Mouse (Mus musculus) heart, embryonic 10.5 days (tissue): ENCODE results near the gene Ptprt. TPM values are rescaled to one million over a fixed set of nuclear protein-coding genes. Genes with fewer than 3 reads are reported as not detected.

Experiments
- DNase-seq: peaks from one replicate; pipeline ENCODE4 v3.0.0-alpha.2; 2017; ENCODE audit warnings: low spot score
- H3K27ac ChIP-seq: fragments of 300-500 bp; sonication (generic); 2 replicates; pipeline ENCODE4 v1.5.1; 2016; ENCODE audit warnings: mild to moderate bottlenecking
- H3K27me3 ChIP-seq: fragments of 300-500 bp; sonication (generic); 2 replicates; pipeline ENCODE4 v1.6.1; 2016; ENCODE audit warnings: mild to moderate bottlenecking; ENCODE audit not compliant: poor library complexity, insufficient read depth, severe bottlenecking
- H3K36me3 ChIP-seq: fragments of 300-500 bp; sonication (generic); 2 replicates; pipeline ENCODE4 v1.6.1; 2016; ENCODE audit warnings: mild to moderate bottlenecking, moderate library complexity
- H3K4me1 ChIP-seq: fragments of 300-500 bp; sonication (generic); 2 replicates; pipeline ENCODE4 v1.6.1; 2016; ENCODE audit warnings: mild to moderate bottlenecking
- H3K4me3 ChIP-seq: fragments of 300-500 bp; sonication (generic); 2 replicates; pipeline ENCODE4 v1.5.1; 2016; ENCODE audit warnings: mild to moderate bottlenecking, moderate library complexity
- H3K9me3 ChIP-seq: fragments of 300-500 bp; sonication (generic); 2 replicates; pipeline ENCODE4 v1.6.1; 2016; ENCODE audit warnings: mild to moderate bottlenecking, moderate library complexity
- WGBS: fragments of 180-500 bp; shearing (Covaris S2); methylation state at CpG from one replicate; pipeline ENCODE4 v1.1.7; 2016; 5-methylcytosine and 5-hydroxymethylcytosine counted together
- polyA plus RNA-seq: library from polyadenylated mRNA; unstranded; fragments of >200 nt; fragmentation: Nextera tagmentation; extraction: Ambion mirVana; gene quantifications from 2 replicates; pipeline ENCODE4 v1.2.1, GENCODE M21; 2016

The Ptprt gene
- polyA plus RNA-seq, 1 experiment from 2014 or later: 0.51 TPM

DNA sequence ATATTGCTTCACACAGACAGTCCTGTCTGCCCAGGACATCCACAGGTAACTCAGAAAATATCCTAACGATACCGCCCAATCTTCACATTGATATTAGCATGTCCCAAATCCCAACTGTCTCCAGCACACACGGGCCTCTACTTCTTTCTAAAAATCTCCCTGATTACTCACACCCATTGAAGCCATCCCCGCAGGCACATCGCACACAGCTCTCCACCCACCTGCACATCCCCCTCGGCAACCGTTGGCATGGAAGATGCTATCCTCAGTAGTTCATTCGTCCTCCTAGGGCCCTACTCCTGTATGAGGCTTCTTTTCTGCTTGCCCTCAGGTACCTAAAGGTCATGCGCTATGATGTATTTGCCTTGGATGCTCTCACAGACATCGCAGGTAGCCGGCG is 89.9 kb downstream of the Ptprt start:
- H3K27ac ChIP-seq: no peak overlapping the region
- H3K27me3 ChIP-seq: no peaks in the 10 kb centered on the region
- no peak overlapping the region for H3K4me3 ChIP-seq
- no peaks in the 10 kb centered on the region for H3K9me3 ChIP-seq
- 87% methylated on average over 12 of the region's 12 CpGs for WGBS
- no peak for DNase-seq
- no peaks in the 10 kb centered on the region for H3K36me3 ChIP-seq
- H3K4me1 ChIP-seq: no peaks in the 10 kb centered on the region

DNA sequence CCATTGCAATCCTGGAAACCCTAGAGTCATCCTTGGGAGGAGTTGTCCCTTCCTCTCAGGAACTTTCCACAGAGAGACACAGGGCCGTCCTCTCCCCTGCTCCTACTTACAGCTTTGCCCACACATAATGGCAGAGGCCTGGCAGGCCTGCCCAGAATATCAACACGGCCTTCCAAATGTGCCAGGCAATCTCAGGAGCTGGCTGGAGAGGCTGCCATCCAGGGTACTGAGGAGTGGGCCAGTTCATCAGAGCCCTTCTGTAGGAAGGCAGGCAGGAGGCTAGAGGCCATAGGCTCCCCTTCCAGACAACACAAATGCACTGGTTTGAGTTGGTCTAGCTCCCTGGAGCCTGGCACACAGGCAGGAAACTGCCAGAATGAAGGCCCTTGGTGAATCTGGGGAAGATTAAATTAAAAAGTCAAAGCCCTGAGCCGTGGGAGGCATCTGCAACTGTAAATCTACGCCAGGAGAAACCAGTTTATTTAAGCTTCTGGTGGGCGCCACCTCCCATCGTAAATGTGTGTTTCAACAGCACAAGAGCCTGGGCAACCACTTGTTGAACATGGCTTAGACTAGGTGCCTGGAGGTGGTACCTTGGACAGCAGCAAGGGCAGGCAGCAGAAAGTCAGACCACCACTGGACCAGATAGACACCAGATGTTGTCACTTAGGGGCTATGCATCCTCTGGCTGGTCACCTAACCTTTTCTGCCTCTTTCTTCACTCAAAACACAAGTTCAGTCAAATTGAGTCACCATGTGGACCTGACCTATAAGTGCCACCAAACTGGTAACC is 92.4 kb downstream of the Ptprt start:
- Histone ChIP-seq H3K4me1 (no peaks in the 10 kb centered on the region), H3K9me3 (no peaks in the 10 kb centered on the region)
- WGBS: 78% methylated on average over 6 of the region's 6 CpGs

DNA sequence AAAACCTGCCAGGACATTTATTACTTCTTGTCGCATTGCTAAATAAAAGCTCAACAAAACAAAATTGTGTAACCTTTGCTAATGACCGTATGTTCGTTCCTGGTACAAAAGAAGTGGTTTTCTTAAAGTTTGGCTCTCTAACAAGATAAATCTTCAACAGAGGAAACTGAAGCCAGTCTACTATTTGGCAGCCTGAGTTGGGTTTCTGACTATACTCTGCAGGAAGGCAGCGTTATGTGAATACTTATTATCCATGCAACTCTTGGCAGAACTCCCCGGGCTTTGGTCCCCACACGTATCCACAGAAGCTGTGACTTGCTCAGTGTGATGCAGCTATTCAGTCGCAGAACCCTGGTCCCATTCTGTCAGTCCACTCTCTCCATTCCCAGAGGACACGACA is 112.6 kb downstream of the Ptprt start:
- H3K4me3 ChIP-seq: no peak overlapping the region
- no peaks in the 10 kb centered on the region for H3K9me3 ChIP-seq
- DNase-seq: peak; percentile 22
- H3K27me3 ChIP-seq: no peaks in the 10 kb centered on the region
- H3K4me1 ChIP-seq: no peaks in the 10 kb centered on the region
- 83% methylated on average over 8 of the region's 8 CpGs for WGBS
- H3K27ac ChIP-seq: no peak overlapping the region
- no peaks in the 10 kb centered on the region for H3K36me3 ChIP-seq

More for the DNA sequence above, 92.4 kb downstream of the Ptprt start:
- Histone ChIP-seq H3K4me3 (no peak overlapping the region), H3K27me3 (no peaks in the 10 kb centered on the region), H3K27ac (no peak overlapping the region), H3K36me3 (no peaks in the 10 kb centered on the region)
- DNase-seq: peak; percentile 80

DNA sequence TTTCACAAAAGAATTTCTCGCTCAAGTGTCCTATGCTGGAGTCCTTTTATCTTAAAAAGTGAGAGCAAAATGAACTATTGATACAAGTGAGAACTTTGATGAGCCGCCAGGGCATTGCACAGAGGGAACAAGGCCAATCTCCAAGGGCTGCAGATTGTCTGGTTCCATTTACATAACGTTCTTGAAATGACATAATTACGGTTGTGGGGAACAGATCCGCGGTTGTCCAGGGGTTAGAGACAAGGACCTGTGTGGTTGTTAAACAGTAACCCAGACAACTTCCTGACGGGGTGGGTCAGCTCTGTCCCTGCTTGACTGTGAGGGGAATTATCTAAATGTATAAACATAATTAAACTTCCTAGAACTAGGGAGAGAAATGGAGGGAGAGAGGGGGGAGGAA is 129.3 kb downstream of the Ptprt start:
- no peaks in the 10 kb centered on the region for H3K4me1 ChIP-seq
- H3K4me3 ChIP-seq: no peak overlapping the region
- peaks cover 3% of the 10 kb centered on the region for H3K9me3 ChIP-seq
- no peak overlapping the region for H3K27ac ChIP-seq
- H3K27me3 ChIP-seq: no peaks in the 10 kb centered on the region
- 71% methylated on average over 7 of the region's 7 CpGs for WGBS
- no peaks in the 10 kb centered on the region for H3K36me3 ChIP-seq
- no peak for DNase-seq

DNA sequence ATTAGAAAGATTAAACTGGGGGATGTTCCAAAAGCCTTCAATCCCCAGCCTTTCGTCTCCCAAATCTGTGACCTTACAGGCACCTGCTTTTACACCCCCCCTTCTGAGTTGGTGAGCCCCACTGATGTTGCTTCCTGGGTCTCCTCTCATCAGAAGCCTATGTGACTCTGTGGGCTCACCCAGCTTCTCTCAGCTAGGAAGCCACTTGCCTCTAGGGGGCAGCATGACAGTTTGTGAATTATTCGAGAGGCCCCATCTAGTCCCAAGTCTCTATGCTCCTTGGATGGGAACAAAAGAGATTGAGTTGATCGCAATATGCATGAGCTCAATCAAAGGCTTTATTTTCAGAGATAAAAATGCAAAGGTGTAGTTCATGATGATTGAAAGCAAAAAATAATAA is 132.0 kb downstream of the Ptprt start:
- Histone ChIP-seq H3K27ac (no peak overlapping the region), H3K36me3 (no peaks in the 10 kb centered on the region), H3K4me1 (0 out of 2 replicates have a peak, but pooled peaks cover under 1% of the 10 kb centered on the region), H3K4me3 (no peak overlapping the region), H3K9me3 (no peaks in the 10 kb centered on the region), H3K27me3 (no peaks in the 10 kb centered on the region)
- 87% methylated on average over 3 of the region's 3 CpGs for WGBS
- no peak for DNase-seq

DNA sequence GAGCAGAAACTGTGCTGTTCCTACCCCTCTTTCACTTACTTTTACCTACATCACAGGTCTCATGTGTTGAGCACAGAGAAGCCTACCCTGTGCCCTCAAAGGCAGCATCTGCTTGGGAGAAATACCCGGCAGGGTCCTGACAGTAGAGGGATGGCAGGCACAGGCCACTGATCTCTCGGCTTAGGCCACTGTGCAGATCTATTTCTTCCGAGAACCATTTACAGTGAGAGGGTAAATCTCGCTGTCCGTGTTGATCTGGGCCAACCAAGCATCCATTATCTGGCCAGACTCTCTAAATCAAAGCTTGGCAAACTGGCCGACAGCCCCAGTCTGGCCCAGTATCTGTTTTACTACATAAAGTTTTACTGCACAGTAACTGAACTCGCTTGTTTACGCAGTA is 145.0 kb downstream of the Ptprt start:
- peaks cover 6% of the 10 kb centered on the region; the same call in 1 of the 2 replicates for H3K4me1 ChIP-seq
- H3K36me3 ChIP-seq: no peaks in the 10 kb centered on the region
- 77% methylated on average over 8 of the region's 8 CpGs for WGBS
- no peaks in the 10 kb centered on the region for H3K9me3 ChIP-seq
- H3K4me3 ChIP-seq: no peak overlapping the region
- no peak for DNase-seq
- H3K27me3 ChIP-seq: no peaks in the 10 kb centered on the region; the same call in 1 of the 2 replicates
- H3K27ac ChIP-seq: no peak overlapping the region

DNA sequence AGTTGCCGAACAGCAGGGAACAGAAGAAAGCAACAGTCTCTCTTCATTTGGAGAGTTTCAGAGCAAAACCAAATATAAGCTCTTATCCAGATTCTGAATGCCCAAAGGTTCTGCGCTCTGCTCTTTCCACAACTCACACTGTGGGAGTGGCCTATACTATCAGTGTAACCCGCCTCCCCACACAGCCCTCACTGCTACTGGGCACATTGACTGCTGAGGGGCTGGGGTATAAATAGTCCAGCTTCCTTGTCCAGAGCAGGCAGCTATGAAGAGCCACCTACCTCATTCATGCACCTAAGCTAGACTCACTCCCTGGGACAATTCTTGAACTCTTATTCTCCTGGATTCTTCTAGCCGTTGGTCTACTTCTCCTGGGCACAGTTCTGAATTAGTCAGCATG is 147.9 kb downstream of the Ptprt start:
- 56% methylated on average over 4 of the region's 4 CpGs for WGBS
- Histone ChIP-seq H3K9me3 (no peaks in the 10 kb centered on the region), H3K27ac (no peak overlapping the region), H3K36me3 (no peaks in the 10 kb centered on the region), H3K4me1 (peaks cover 6% of the 10 kb centered on the region; the same call in 1 of the 2 replicates), H3K4me3 (no peak overlapping the region), H3K27me3 (no peaks in the 10 kb centered on the region)
- no peak for DNase-seq

DNA sequence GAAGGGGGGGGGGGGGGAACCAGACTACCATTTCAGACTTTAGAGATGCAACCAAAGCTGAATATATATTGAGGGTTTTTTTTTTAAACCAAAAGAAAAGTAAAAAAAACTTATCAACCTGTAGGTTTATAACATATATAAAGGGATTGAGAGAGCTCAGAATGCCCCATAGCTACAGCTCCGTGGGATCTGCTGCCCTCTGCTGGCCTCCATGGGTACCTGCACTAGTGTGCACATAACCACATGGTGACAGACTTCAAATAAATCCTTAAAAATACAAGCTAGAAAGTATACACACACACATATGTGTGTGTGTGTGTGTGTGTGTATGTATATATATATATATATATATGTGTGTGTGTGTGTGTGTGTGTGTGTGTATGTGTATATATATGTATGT is 148.9 kb downstream of the Ptprt start:
- peaks cover 6% of the 10 kb centered on the region; the same call in 1 of the 2 replicates for H3K4me1 ChIP-seq
- DNase-seq: no peak
- no peaks in the 10 kb centered on the region for H3K27me3 ChIP-seq
- no peak overlapping the region for H3K4me3 ChIP-seq
- no peak overlapping the region for H3K27ac ChIP-seq
- WGBS: 86% methylated on average over 1 of the region's 1 CpGs
- no peaks in the 10 kb centered on the region for H3K36me3 ChIP-seq
- H3K9me3 ChIP-seq: no peaks in the 10 kb centered on the region

DNA sequence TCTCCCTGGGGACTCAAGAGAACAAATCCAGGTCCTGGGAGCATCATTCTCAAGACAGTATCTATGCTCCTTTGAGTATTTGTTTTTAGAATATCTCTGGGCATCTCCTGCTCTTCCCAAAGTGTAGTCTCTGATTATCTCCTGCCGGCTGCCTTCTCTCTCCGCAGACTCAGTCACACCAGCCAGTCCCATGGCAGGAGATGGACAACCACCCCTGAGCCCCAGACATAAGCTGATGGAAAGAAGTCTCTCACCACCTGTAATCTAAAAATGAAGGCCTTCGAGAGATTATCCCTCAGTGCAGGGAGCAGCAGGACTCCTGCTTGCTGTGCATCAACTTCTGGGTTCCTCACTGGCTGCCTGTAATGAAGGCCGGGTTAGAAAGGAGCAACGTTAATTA is 151.9 kb downstream of the Ptprt start:
- 63% methylated on average over 5 of the region's 5 CpGs for WGBS
- H3K27ac ChIP-seq: no peak overlapping the region
- H3K27me3 ChIP-seq: no peaks in the 10 kb centered on the region
- no peak overlapping the region for H3K4me3 ChIP-seq
- DNase-seq: peak; percentile 69
- H3K4me1 ChIP-seq: peaks cover 6% of the 10 kb centered on the region; the same call in 1 of the 2 replicates
- no peaks in the 10 kb centered on the region for H3K9me3 ChIP-seq
- no peaks in the 10 kb centered on the region for H3K36me3 ChIP-seq

DNA sequence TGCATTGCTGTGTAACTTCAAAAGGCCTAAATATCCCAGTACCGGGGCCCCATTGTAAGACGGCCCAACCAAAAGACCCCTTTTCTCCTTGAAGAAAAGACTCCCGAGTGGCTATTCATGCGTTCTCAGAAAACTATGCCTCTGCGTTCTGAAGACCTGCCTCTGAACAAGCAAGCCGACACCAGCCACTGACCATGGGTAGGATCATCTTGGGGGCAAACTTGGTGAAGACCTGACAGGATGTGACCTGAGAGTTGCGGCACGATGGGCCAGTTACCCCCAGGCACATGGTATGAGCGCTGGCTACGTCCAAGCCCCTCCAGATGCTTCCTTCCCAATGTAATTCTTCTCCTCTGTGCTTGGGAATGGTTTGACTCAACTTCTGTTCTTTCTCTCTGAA is 153.3 kb downstream of the Ptprt start:
- H3K4me1 ChIP-seq: no peaks in the 10 kb centered on the region
- H3K4me3 ChIP-seq: no peak overlapping the region
- DNase-seq: peak; percentile 64
- 88% methylated on average over 10 of the region's 10 CpGs for WGBS
- no peak overlapping the region for H3K27ac ChIP-seq
- H3K9me3 ChIP-seq: no peaks in the 10 kb centered on the region
- H3K27me3 ChIP-seq: no peaks in the 10 kb centered on the region
- no peaks in the 10 kb centered on the region for H3K36me3 ChIP-seq

DNA sequence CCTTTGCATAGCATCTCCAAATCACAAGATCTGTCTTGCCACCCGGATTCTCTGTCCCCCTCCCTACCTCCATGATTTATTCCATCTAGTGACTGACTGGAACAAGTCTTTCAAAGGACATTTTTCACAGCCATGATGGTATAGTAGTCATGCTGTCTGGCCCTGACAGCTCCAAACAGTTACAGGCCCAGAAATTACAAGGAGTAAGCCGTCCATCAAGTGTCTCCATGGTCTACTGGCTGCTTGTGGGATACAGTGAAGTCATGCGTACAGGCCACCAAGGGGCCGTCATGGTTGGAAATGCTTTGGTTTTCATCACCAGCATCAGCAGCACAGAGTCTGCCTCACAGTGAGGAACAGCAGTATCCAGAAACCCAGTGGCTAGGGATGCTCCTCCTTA is 156.1 kb downstream of the Ptprt start:
- no peak overlapping the region for H3K4me3 ChIP-seq
- WGBS: 76% methylated on average over 4 of the region's 4 CpGs
- no peaks in the 10 kb centered on the region for H3K4me1 ChIP-seq
- DNase-seq: peak; percentile 61
- H3K27ac ChIP-seq: no peak overlapping the region
- no peaks in the 10 kb centered on the region for H3K9me3 ChIP-seq
- no peaks in the 10 kb centered on the region for H3K36me3 ChIP-seq
- no peaks in the 10 kb centered on the region for H3K27me3 ChIP-seq

DNA sequence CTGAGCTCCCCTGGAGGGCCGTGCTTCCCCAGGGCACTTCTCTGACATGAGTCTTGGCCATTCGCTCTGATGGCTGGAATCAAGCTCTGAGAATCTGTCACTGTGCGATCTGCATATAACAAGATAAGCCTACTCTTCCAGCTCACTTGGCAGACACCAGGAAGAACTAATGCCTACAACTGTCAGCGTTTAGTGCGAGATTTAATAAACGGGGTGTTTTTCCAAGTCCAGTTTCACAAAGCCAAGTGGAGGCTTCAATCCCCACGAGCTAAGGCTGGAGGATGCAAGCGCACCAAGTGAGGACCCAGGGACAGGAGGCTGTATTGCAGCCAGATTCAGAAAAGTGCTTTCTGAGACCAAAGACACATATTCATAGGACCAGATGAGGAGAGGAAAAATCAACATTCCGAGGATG is 161.4 kb downstream of the Ptprt start:
- Histone ChIP-seq H3K9me3 (no peaks in the 10 kb centered on the region), H3K4me1 (no peaks in the 10 kb centered on the region), H3K4me3 (no peak overlapping the region), H3K36me3 (no peaks in the 10 kb centered on the region), H3K27me3 (no peaks in the 10 kb centered on the region), H3K27ac (no peak overlapping the region)
- WGBS: 84% methylated on average over 9 of the region's 9 CpGs
- DNase-seq: no peak

DNA sequence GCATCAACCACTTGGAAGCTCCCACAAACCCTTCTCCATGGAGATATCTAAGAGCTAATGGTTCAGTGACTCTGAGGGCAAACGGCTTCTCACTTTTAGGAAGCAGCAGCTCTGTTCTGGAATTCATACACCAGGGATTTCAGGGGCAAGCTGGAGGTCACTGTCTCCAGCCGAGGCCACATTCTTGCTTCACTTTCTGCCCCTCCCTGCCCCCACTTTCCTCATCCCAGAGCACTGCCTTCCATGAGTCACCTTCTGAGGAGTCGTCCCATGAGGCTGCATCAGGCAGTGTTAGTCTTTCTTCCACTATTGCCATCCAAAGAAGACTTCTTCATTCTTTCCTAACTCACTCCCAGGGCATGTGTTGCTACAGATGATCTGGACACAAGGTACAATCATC is 162.8 kb downstream of the Ptprt start:
- 39% methylated on average over 3 of the region's 3 CpGs for WGBS
- no peaks in the 10 kb centered on the region for H3K9me3 ChIP-seq
- DNase-seq: no peak
- H3K4me1 ChIP-seq: no peaks in the 10 kb centered on the region
- no peaks in the 10 kb centered on the region for H3K36me3 ChIP-seq
- H3K27ac ChIP-seq: no peak overlapping the region
- H3K4me3 ChIP-seq: no peak overlapping the region
- no peaks in the 10 kb centered on the region for H3K27me3 ChIP-seq

DNA sequence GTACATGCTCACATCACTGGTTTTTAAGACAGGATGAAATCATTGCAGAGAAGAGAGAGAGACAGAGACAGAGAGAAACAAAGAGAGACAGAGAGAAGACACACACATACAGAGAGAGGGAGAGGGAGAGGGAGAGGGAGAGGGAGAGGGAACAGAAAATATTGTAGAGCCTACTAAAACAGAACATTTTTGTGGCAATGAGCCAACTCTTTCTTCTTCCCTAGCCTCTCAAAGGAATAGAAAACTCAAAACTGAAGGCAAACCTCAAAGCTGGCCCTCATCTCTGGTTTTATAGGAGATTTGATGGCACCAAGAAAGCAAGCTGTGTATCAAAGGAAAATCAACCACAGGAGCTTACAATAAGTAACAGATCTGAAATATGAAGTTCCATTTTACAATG is 176.9 kb downstream of the Ptprt start:
- no peaks in the 10 kb centered on the region for H3K9me3 ChIP-seq
- H3K4me1 ChIP-seq: no peaks in the 10 kb centered on the region
- H3K27me3 ChIP-seq: no peaks in the 10 kb centered on the region
- H3K36me3 ChIP-seq: no peaks in the 10 kb centered on the region
- H3K27ac ChIP-seq: no peak overlapping the region
- no peak for DNase-seq
- no peak overlapping the region for H3K4me3 ChIP-seq
